Mouse (Mus musculus) small intestine, adult 2 months (tissue): ENCODE data around the gene Hadha. TPM values are rescaled to one million over a fixed set of nuclear protein-coding genes. Genes with fewer than 3 reads are reported as not detected.
A peak's percentile ranks its signal among the peaks of the same experiment; 100 is the strongest.

Experiments used
- H3K27ac ChIP-seq: fragments of 200-500 bp; 2 replicates; pipeline ENCODE4 v1.5.1; 2012; ENCODE audit warnings: low read depth, low read length, control low read depth, inconsistent platforms; ENCODE audit not compliant: insufficient read depth
- H3K27me3 ChIP-seq: fragments of 200-500 bp; 2 replicates; pipeline ENCODE4 v1.6.1; 2012; ENCODE audit warnings: mild to moderate bottlenecking, moderate library complexity, low read length, inconsistent platforms; ENCODE audit not compliant: control insufficient read depth, insufficient read depth
- H3K36me3 ChIP-seq: fragments of 200-500 bp; 2 replicates; pipeline ENCODE4 v1.6.1; 2012; ENCODE audit warnings: mild to moderate bottlenecking, low read length, control low read depth, inconsistent platforms; ENCODE audit not compliant: control insufficient read depth, insufficient read depth
- H3K4me1 ChIP-seq: fragments of 200-500 bp; 2 replicates; pipeline ENCODE4 v1.6.1; 2012; ENCODE audit warnings: low read length, inconsistent platforms, mixed read lengths; ENCODE audit not compliant: control insufficient read depth, insufficient read depth, insufficient read length
- H3K4me3 ChIP-seq: fragments of 200-500 bp; 2 replicates; pipeline ENCODE4 v1.5.1; 2012; ENCODE audit warnings: low read depth, mild to moderate bottlenecking, control low read depth, inconsistent platforms, low read length, moderate library complexity
- CTCF ChIP-seq: fragments of 200-500 bp; IDR thresholded peaks from 2 replicates; pipeline ENCODE4 v1.5.1; 2012; ENCODE audit warnings: low read depth, mild to moderate bottlenecking, control low read depth, inconsistent platforms, low read length, moderate library complexity, mixed read lengths; ENCODE audit not compliant: insufficient replicate concordance, insufficient read length; ENCODE audit errors: extremely low read depth
- POLR2A ChIP-seq: fragments of 200-500 bp; IDR thresholded peaks from 2 replicates; pipeline ENCODE4 v1.6.1; 2012; ENCODE audit warnings: low read depth, mild to moderate bottlenecking, control low read depth, inconsistent platforms, low read length, moderate library complexity
- WGBS: fragments of 180-500 bp; shearing (Covaris S2); methylation state at CpG from one replicate; pipeline ENCODE4 v1.1.7; 2018; 5-methylcytosine and 5-hydroxymethylcytosine counted together
- polyA plus RNA-seq: library from polyadenylated mRNA; depleted of rRNA; stranded (reverse); fragments of >200 nt; gene quantifications from 2 replicates; pipeline ENCODE4 v1.2.3, GENCODE M21; 2012

Gene Hadha
- polyA plus RNA-seq, 1 experiment, result 55.3 TPM

GRCm38 (mm10) chr5:30107186-30107585 is 47.8 kb downstream of the Hadha start:
- Histone ChIP-seq H3K27ac (no peak overlapping the region), H3K4me1 (no peaks in the 10 kb centered on the region; the same call in 1 of the 2 replicates), H3K4me3 (no peak overlapping the region), H3K36me3 (no peaks in the 10 kb centered on the region), H3K27me3 (peaks cover 24% of the 10 kb centered on the region)
- no peak for TF ChIP-seq POLR2A
- no peak for TF ChIP-seq CTCF
- 68% methylated on average over 7 of the region's 7 CpGs for WGBS

- Histone ChIP-seq H3K27ac (no peak overlapping the region), H3K27me3 (peaks cover 24% of the 10 kb centered on the region), H3K4me1 (no peaks in the 10 kb centered on the region; the same call in 1 of the 2 replicates), H3K4me3 (no peak overlapping the region), H3K36me3 (no peaks in the 10 kb centered on the region)
- TF ChIP-seq CTCF, result no peak
- no peak for TF ChIP-seq POLR2A
- WGBS, result 75% methylated on average over 2 of the region's 2 CpGs
Observed at GRCm38 (mm10) chr5:30106756-30107155, 48.2 kb downstream of the Hadha start.

GRCm38 (mm10) chr5:30105668-30106300 is 49.2 kb downstream of the Hadha start, which contains the start of gene 3110082J24Rik:
3110082J24Rik (minus strand) TSS chr5:30106086.
- 19% methylated on average over 29 of the region's 29 CpGs for WGBS
- TF ChIP-seq POLR2A, result no peak
- no peak for TF ChIP-seq CTCF
- Histone ChIP-seq H3K27me3 (peaks cover 24% of the 10 kb centered on the region), H3K36me3 (no peaks in the 10 kb centered on the region), H3K27ac (no peak within 1 kb of the TSS), H3K4me3 (peak within 1 kb of the TSS; percentile 36), H3K4me1 (no peaks in the 10 kb centered on the region; the same call in 1 of the 2 replicates)

DNA sequence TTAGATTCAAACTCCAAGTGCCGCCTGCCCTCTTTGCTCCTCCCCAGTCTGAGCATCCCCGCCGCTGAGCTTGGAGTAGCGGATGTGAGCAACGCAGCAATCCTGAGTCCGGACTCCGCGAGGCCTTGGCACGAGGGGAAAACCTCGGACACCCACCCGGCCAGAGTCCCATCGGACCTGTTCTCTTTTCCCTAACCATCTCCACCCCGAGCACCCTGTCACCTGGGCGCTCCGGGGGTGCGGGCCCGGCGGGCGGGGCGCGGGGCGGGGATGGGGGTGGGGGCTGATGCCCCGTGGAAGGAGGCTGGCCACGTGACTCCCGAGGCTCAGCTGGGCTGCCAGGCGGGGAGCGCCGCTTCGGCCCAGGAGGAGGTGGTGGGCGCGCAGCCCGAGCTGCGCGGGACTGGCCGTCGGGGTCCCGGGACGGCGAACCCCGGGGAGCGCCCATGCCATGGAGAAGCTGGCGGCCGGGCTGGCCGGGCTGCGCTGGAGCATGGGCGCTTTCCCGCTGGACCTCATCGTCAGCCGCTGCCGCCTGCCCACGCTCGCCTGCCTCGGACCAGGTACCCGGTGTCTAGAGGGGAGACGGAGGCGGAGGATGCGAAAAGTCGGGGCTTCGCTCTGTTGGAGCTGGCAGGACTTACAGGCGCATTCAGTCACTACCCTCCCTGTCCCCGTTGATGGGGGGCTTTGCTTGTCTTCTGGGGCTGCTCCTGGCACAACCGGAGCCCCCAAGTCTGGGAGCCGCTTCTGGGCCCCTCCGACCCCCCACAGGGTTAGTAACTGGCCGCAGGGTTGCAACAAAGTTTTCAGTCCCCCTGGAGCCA is 49.9 kb downstream of the Hadha start, which contains the start of gene Garem2:
TSS of gene Garem2 (plus strand) at position 321 of the 827 bp plus-strand sequence.
- H3K4me3 ChIP-seq, result peak within 1 kb of the TSS; percentile 36
- TF ChIP-seq POLR2A, result no peak
- TF ChIP-seq CTCF, result no peak
- H3K36me3 ChIP-seq, result no peaks in the 10 kb centered on the region
- H3K4me1 ChIP-seq, result no peaks in the 10 kb centered on the region; the same call in 1 of the 2 replicates
- peaks cover 24% of the 10 kb centered on the region for H3K27me3 ChIP-seq
- 2% methylated on average over 63 of the region's 65 CpGs for WGBS
- no peak within 1 kb of the TSS for H3K27ac ChIP-seq

DNA sequence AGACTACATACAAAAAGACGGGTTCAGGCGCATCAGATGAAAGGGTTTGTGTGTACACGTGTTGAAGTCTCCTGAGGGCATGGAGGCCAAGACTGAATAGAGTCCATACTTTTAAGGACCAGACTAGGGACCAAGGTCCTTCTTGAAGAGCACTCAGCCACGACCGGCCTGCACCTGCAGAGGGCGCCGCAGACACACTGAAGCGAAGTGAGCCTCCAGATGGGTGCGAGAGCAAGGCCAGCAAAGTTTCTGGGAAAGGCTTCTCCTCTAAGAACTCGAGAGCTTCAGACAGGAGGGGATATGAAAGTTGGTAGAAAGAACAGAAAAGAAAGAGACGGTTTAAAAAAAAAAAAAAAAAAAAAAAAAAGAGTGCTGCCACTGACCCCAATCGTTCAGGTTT is 50.6 kb downstream of the Hadha start:
- no peaks in the 10 kb centered on the region for H3K36me3 ChIP-seq
- peak; percentile 61 for TF ChIP-seq CTCF
- TF ChIP-seq POLR2A, result no peak
- peaks cover 24% of the 10 kb centered on the region for H3K27me3 ChIP-seq
- H3K4me3 ChIP-seq, result no peak overlapping the region
- no peak overlapping the region for H3K27ac ChIP-seq
- WGBS, result 8% methylated on average over 12 of the region's 12 CpGs
- no peaks in the 10 kb centered on the region; the same call in 1 of the 2 replicates for H3K4me1 ChIP-seq

GRCm38 (mm10) chr5:30103340-30103739 is 51.6 kb downstream of the Hadha start:
- H3K36me3 ChIP-seq, result no peaks in the 10 kb centered on the region
- H3K27ac ChIP-seq, result no peak overlapping the region
- peaks cover 24% of the 10 kb centered on the region for H3K27me3 ChIP-seq
- no peaks in the 10 kb centered on the region; the same call in 1 of the 2 replicates for H3K4me1 ChIP-seq
- TF ChIP-seq CTCF, result no peak
- no peak for TF ChIP-seq POLR2A
- H3K4me3 ChIP-seq, result no peak overlapping the region
- WGBS, result 82% methylated on average over 3 of the region's 3 CpGs

DNA sequence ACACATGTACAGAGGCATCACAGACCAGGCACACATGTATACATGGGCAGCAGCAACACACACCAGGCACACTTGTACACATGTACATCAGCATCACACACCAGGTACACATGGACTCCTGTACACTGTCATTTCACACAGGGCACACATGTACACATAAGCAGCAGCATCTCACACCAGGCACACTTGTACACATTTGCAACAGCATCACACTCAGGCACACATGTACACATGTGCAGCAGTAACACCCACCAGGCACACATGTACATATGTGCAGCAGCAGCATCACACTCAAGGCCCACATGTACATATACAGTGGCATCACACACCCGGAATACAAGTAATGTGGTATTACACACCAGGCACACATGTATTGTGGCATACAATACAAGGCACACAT is 56.7 kb downstream of the Hadha start:
- H3K4me3 ChIP-seq, result no peak overlapping the region
- no peak overlapping the region for H3K27ac ChIP-seq
- 86% methylated on average over 1 of the region's 1 CpGs for WGBS
- H3K27me3 ChIP-seq, result no peaks in the 10 kb centered on the region
- no peaks in the 10 kb centered on the region for H3K4me1 ChIP-seq
- no peak for TF ChIP-seq POLR2A
- H3K36me3 ChIP-seq, result no peaks in the 10 kb centered on the region
